ENCODE assay signal across 8 mouse cellular contexts in the genomic region with DNA sequence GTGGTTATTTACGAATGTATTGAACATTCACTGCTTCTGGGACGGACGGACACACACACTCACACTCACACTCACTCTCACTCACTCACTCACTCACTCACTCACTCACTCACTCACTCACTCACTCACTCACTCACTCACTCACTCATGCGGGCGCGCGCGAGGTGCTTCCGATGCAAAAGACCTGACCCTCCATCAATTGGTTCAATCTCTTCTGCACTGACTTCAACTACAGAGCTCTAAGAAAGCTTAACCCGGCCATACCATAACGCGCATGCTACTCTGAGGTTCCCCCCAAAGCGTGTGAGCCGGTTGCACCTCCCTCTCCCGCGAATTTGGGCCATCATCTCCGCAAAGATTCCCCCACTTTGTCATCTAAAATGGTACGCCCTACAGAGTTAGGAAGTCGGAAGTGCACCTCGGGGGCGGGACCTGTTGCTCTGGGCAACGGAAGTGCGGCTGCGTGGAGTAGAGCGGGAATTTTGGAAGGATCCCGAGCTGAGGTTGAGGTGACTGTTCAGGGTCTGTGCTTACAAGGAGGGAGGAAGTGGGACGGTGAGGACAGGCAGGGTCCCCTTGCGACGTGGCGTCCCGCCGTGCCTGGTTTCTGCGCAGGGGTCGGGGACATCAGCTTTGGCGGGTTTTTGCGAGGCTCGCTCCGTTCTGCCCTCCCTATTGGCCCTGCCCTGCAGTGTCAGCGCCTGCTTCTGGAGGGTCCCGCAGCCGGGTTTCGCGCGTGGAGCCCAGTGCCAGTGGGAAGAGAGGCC. TPM values are rescaled to one million over a fixed set of nuclear protein-coding genes. Genes with fewer than 3 reads are reported as not detected.
A peak's percentile ranks its signal among the peaks of the same experiment; 100 is the strongest.
DNase-seq lines count a peak whose midpoint lies in the region; ATAC-seq and TF ChIP-seq lines count a peak whose summit lies in the region.

A gene (plus strand): TSS at position 47 of the 767 bp plus-strand sequence.

- H3K9me3 ChIP-seq in megakaryocyte, embryonic 14.5 days, result no peaks in the 10 kb centered on the region

- ATAC-seq in activated CD4-positive, CD25-positive, alpha-beta regulatory T cell, adult 4 months, result peak; percentile 90

- peaks cover 5% of the 10 kb centered on the region for H3K36me3 ChIP-seq in megakaryocyte, embryonic 14.5 days (replicated peaks; ENCODE audit: low read length)

- DNase-seq in gastrocnemius, adult 8-10 months (ENCODE audit: low spot score in 2 of 2), result peak; percentile 90
- peak; percentile 91 for DNase-seq in hindlimb bud, embryonic 11.5 days (ENCODE audit: extremely low spot score, low read depth, low spot score)
- peak; percentile 89 to 95 for DNase-seq in left cerebral cortex, adult 8-10 months (ENCODE audit: low spot score in 2 of 2)
- DNase-seq in right cerebral cortex, postnatal 10 days (ENCODE audit: low spot score in 2 of 2), result peak; percentile 96 to 98
- DNase-seq in urinary bladder, postnatal 25 days (ENCODE audit: low spot score), result peak; percentile 97

- H3K27me3 ChIP-seq in megakaryocyte, embryonic 14.5 days (replicated peaks), result peaks cover 8% of the 10 kb centered on the region

- peak within 1 kb of the TSS; percentile 50 for H3K4me3 ChIP-seq in cortical plate, adult 2 months (ENCODE audit: insufficient read depth, low read length)
- peak within 1 kb of the TSS; percentile 100 for H3K4me3 ChIP-seq in megakaryocyte, embryonic 14.5 days (replicated peaks)

- TF ChIP-seq POLR2A in cortical plate, adult 2 months (IDR thresholded peaks at IDR 0.05; ENCODE audit: extremely low read depth, insufficient read depth, low read length), result peak; percentile 60; the same call in 1 of the 2 replicates

- H3K4me1 ChIP-seq in cortical plate, adult 2 months (ENCODE audit: control insufficient read depth, insufficient read depth, low read length), result no peaks in the 10 kb centered on the region
- H3K4me1 ChIP-seq in megakaryocyte, embryonic 14.5 days, result peaks cover 36% of the 10 kb centered on the region

- H3K27ac ChIP-seq in cortical plate, adult 2 months (ENCODE audit: insufficient read depth, low read length), result peak within 1 kb of the TSS; percentile 45; the same call in 1 of the 2 replicates

- TF ChIP-seq CTCF in cortical plate, adult 2 months (IDR thresholded peaks at IDR 0.05; ENCODE audit: extremely low read depth, insufficient read depth, low read length), result no peak

RNA-seq across cellular contexts. Expression of the gene that starts here (rescaled TPM):
- 1 to 10 TPM; 5.0 to 6.4 TPM for polyA plus RNA-seq in activated CD4-positive, CD25-positive, alpha-beta regulatory T cell, adult 4 months (2017; shearing (Covaris generic))
- 0.42 and 0.73 TPM in 2 replicates for polyA plus RNA-seq in cortical plate, adult 2 months (2012; rRNA removed)
- total RNA-seq in gastrocnemius, adult 8-10 months (2022), result not detected
- total RNA-seq in left cerebral cortex, adult 8-10 months (2022), result 1 to 10 TPM in 1 of 4 experiments, under 1 TPM in 3; 0.39 to 1.2 (median 0.69) TPM
- polyA plus RNA-seq in megakaryocyte, embryonic 14.5 days (2012; ENCODE audit: insufficient read depth, low replicate concordance), result 0.40 TPM in 1 of 2 replicates, not detected in the other

Comparison
In these comparisons a context has a peak if more than half of its experiments do, and no peak if none do; other contexts are left out.
1. Peak in every context shown above with its lines: DNase-seq, ATAC-seq, H3K4me3 ChIP-seq and H3K27ac ChIP-seq.
2. Peak in DNase-seq in gastrocnemius, adult 8-10 months; RNA of the gene not detected or under 1 TPM.